Mouse (Mus musculus): ENCODE measurements around the gene Cuzd1.

DNA sequence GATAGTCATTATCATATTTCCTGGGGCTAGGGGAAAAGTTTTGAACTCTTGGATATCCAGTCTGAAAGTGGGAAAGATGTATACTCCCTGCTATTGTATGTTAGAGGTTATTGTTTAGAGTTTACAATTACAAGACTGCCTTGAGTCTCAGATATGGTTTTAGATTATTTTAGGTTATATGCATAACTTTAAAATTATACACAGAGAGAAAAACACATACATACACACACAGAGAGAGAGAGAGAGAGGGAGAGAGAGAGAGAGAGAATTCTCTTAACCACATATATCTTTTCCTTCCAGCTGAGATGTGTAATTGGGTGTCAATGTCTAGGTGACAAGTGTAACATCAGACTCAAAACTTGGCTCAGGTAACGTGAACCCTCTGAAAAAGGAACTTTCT is 11.5 kb upstream of the Cuzd1 start, which contains the start of gene Fam24a:
- TF ChIP-seq CTCF (IDR thresholded peaks at IDR 0.05; ENCODE audit: control insufficient read depth, insufficient read depth, insufficient read length) (no peak), MAX (IDR thresholded peaks at IDR 0.05) (no peak)
